In the genomic region with DNA sequence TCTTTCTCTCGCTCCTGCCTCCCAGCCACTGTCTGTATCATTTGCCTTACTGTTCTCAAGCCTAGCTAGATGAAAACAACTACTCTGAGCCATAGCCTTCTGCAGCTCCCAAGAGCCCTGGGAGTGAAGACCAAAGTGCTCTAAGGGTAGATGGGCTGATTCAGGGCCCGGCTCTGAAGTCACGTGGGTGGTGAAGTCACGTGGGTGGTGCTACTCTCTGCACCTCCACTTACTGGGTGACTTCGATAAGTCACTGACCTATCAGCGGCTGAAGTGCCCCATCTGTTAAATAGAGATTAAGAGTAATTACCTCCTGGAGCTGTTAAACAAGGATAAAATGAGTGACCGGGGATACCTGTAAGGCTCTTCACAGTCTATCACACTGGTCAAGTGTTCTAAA, we compare ENCODE assay signal across 12 mouse cellular contexts. TPM values are rescaled to one million over a fixed set of nuclear protein-coding genes. Genes with fewer than 3 reads are reported as not detected.
DNase-seq lines count a peak whose midpoint lies in the region; ATAC-seq and TF ChIP-seq lines count a peak whose summit lies in the region.
"Had no signal": no experiment of that assay in that cellular context is flagged by ENCODE, and none has a peak within 500 bp of the region (broad histone marks: within the 10 kb centered on the region; RNA-seq: fewer than 3 reads in every experiment).

No protein-coding gene starts in this region.

- no peak for TF ChIP-seq POLR2A in kidney, adult 2 months (IDR thresholded peaks at IDR 0.05; ENCODE audit: low read depth, low read length)

- no peaks in the 10 kb centered on the region; the same call in 1 of the 2 replicates for H3K4me1 ChIP-seq in kidney, adult 2 months (ENCODE audit: control insufficient read depth, insufficient read depth, low read length)
- H3K4me1 ChIP-seq in erythroblast, embryonic 14.5 days (ENCODE audit: control insufficient read depth): peaks cover 90% of the 10 kb centered on the region
- peaks cover 59% of the 10 kb centered on the region for H3K4me1 ChIP-seq in liver, postnatal 0 days (ENCODE audit: insufficient read depth)
- H3K4me1 ChIP-seq in forebrain, embryonic 11.5 days (replicated peaks; ENCODE audit: control insufficient read depth, insufficient read depth, low read length): no peaks in the 10 kb centered on the region

- H3K9ac ChIP-seq in liver, postnatal 0 days (replicated peaks): peak overlapping the region; percentile 54
- no peak overlapping the region for H3K9ac ChIP-seq in forebrain, embryonic 11.5 days (ENCODE audit: low read length)
- H3K9ac ChIP-seq: forebrain, embryonic 12.5 days; neural tube, embryonic 13.5 days had no signal

- no peak overlapping the region for H3K4me3 ChIP-seq in kidney, adult 2 months (ENCODE audit: insufficient read depth, low read depth, low read length)
- peak overlapping the region; percentile 62 for H3K4me3 ChIP-seq in erythroblast, embryonic 14.5 days (replicated peaks)
- H3K4me3 ChIP-seq in liver, postnatal 0 days (ENCODE audit: low read depth, low read length): peak overlapping the region; percentile 1
- no peak overlapping the region for H3K4me3 ChIP-seq in forebrain, embryonic 11.5 days (ENCODE audit: low read depth, low read length)
- H3K4me3 ChIP-seq: forebrain, embryonic 12.5 days; neural tube, embryonic 13.5 days had no signal

- no peaks in the 10 kb centered on the region for H3K9me3 ChIP-seq in erythroblast, embryonic 14.5 days (ENCODE audit: control insufficient read depth, low read length)
- no peaks in the 10 kb centered on the region for H3K9me3 ChIP-seq in liver, postnatal 0 days (ENCODE audit: low read length)
- H3K9me3 ChIP-seq in forebrain, embryonic 11.5 days (ENCODE audit: control insufficient read depth, low read length): no peaks in the 10 kb centered on the region
- H3K9me3 ChIP-seq: forebrain, embryonic 12.5 days; neural tube, embryonic 13.5 days had no signal

- 54% methylated on average over 7 of the region's 7 CpGs for WGBS in kidney, adult 2 months
- WGBS in liver, postnatal 0 days (ENCODE audit: insufficient replicate concordance): 28% methylated on average over 7 of the region's 7 CpGs
- WGBS in forebrain, embryonic 11.5 days: 79% methylated on average over 7 of the region's 7 CpGs

- peak; percentile 92 for ATAC-seq in liver, postnatal 0 days
- ATAC-seq in forebrain, embryonic 11.5 days (replicated peaks; ENCODE audit: low FRiP score): no peak

- no peak for TF ChIP-seq CTCF in kidney, adult 2 months (conservative IDR thresholded peaks at IDR 0.05; ENCODE audit: insufficient read depth, insufficient read length, low read depth, low read length)
- TF ChIP-seq CTCF in liver, postnatal 0 days (IDR thresholded peaks at IDR 0.05; ENCODE audit: low read depth): no peak

- H3K27ac ChIP-seq in kidney, adult 2 months (ENCODE audit: insufficient read depth, low read depth, low read length): no peak overlapping the region
- H3K27ac ChIP-seq in liver, postnatal 0 days (ENCODE audit: low read depth): peak overlapping the region; percentile 84
- H3K27ac ChIP-seq in forebrain, embryonic 11.5 days (ENCODE audit: low read depth, low read length): no peak overlapping the region
- H3K27ac ChIP-seq: neural tube, embryonic 13.5 days had no signal

- TF ChIP-seq EP300 in liver, postnatal 0 days (IDR thresholded peaks at IDR 0.05; ENCODE audit: low read depth): peak; percentile 98

- H3K27me3 ChIP-seq in kidney, adult 2 months (replicated peaks; ENCODE audit: control insufficient read depth, insufficient read depth, low read length): no peaks in the 10 kb centered on the region
- peaks cover 10% of the 10 kb centered on the region for H3K27me3 ChIP-seq in erythroblast, embryonic 14.5 days (ENCODE audit: control insufficient read depth)
- H3K27me3 ChIP-seq in liver, postnatal 0 days (ENCODE audit: insufficient read depth, low read length): peaks cover 5% of the 10 kb centered on the region; the same call in 1 of the 2 replicates
- peaks cover 9% of the 10 kb centered on the region; the same call in 1 of the 2 replicates for H3K27me3 ChIP-seq in forebrain, embryonic 11.5 days (ENCODE audit: control insufficient read depth, insufficient read depth, low read length)

- peak overlapping the region; percentile 53 for H3K4me2 ChIP-seq in liver, postnatal 0 days (ENCODE audit: low read depth, low read length)
- no peak overlapping the region for H3K4me2 ChIP-seq in forebrain, embryonic 11.5 days (ENCODE audit: low read depth, low read length, severe bottlenecking)
- H3K4me2 ChIP-seq: forebrain, embryonic 12.5 days; neural tube, embryonic 13.5 days had no signal

- DNase-seq in kidney, adult 2 months: peak; percentile 49
- DNase-seq in kidney, postnatal 14 days: no peak
- DNase-seq in MEL-GATA-1-ER (ENCODE audit: extremely low read depth, low read depth): peak; percentile 95
- peak; percentile 86 for DNase-seq in liver, postnatal 0 days
- no peak for DNase-seq in forebrain, embryonic 11.5 days (ENCODE audit: low spot score)
- DNase-seq in testis, postnatal 14 days (ENCODE audit: low spot score): no peak
- no peak for DNase-seq in layer of hippocampus, adult 8-10 months (ENCODE audit: low spot score in 2 of 2)
- DNase-seq: adrenal gland, postnatal 14 days; layer of hippocampus, adult 9-11 months had no signal

- no peaks in the 10 kb centered on the region for H3K36me3 ChIP-seq in kidney, adult 2 months (ENCODE audit: control insufficient read depth, insufficient read depth, low read length)
- H3K36me3 ChIP-seq in erythroblast, embryonic 14.5 days (ENCODE audit: control insufficient read depth): peaks cover 52% of the 10 kb centered on the region
- H3K36me3 ChIP-seq in liver, postnatal 0 days (replicated peaks; ENCODE audit: insufficient read depth, low read length): peaks cover 32% of the 10 kb centered on the region
- peaks cover 3% of the 10 kb centered on the region; the same call in 1 of the 2 replicates for H3K36me3 ChIP-seq in forebrain, embryonic 11.5 days (ENCODE audit: control insufficient read depth, insufficient read depth, low read length)

RNA-seq across cellular contexts. Expression of a gene that starts 4.5 kb away (rescaled TPM):
- polyA plus RNA-seq in kidney, adult 2 months (2012; rRNA removed): 7.9 and 9.3 TPM in 2 replicates
- 0.94 and 1.1 TPM in 2 replicates for polyA plus RNA-seq in erythroblast, embryonic 14.5 days (2012)
- 0.28 and 0.69 TPM in 2 replicates for polyA plus RNA-seq in liver, postnatal 0 days (2015; fragmentation: Nextera tagmentation; extraction: Ambion mirVana)
- 0.73 TPM in 2 replicates for polyA plus RNA-seq in forebrain, embryonic 11.5 days (2014; fragmentation: Nextera tagmentation; extraction: Ambion mirVana)
- not detected for total RNA-seq in layer of hippocampus, adult 8-10 months (2022)

RNA-seq across cellular contexts. Expression of a gene that starts 7.8 kb away (rescaled TPM):
- polyA plus RNA-seq in kidney, adult 2 months (2012; rRNA removed): 57.1 and 63.9 TPM in 2 replicates
- 3.6 and 4.4 TPM in 2 replicates for polyA plus RNA-seq in erythroblast, embryonic 14.5 days (2012)
- polyA plus RNA-seq in liver, postnatal 0 days (2015; fragmentation: Nextera tagmentation; extraction: Ambion mirVana): 20.8 and 23.1 TPM in 2 replicates
- polyA plus RNA-seq in forebrain, embryonic 11.5 days (2014; fragmentation: Nextera tagmentation; extraction: Ambion mirVana): 64.6 and 71.9 TPM in 2 replicates
- total RNA-seq in layer of hippocampus, adult 8-10 months (2022): 10 to 100 TPM; 17.1 to 21.8 (median 20.0) TPM

RNA-seq across cellular contexts. Expression of a gene that starts 15.7 kb away (rescaled TPM):
- polyA plus RNA-seq in kidney, adult 2 months (2012; rRNA removed): 513 and 551 TPM in 2 replicates
- polyA plus RNA-seq in erythroblast, embryonic 14.5 days (2012): 204 and 212 TPM in 2 replicates
- 412 and 418 TPM in 2 replicates for polyA plus RNA-seq in liver, postnatal 0 days (2015; fragmentation: Nextera tagmentation; extraction: Ambion mirVana)
- 250 and 283 TPM in 2 replicates for polyA plus RNA-seq in forebrain, embryonic 11.5 days (2014; fragmentation: Nextera tagmentation; extraction: Ambion mirVana)
- 100 to 1,000 TPM; 113 to 131 (median 121) TPM for total RNA-seq in layer of hippocampus, adult 8-10 months (2022)

RNA-seq across cellular contexts. Expression of a gene that starts 16.4 kb away (rescaled TPM):
- polyA plus RNA-seq in kidney, adult 2 months (2012; rRNA removed): 6.4 and 7.8 TPM in 2 replicates
- 0.13 and 0.16 TPM in 2 replicates for polyA plus RNA-seq in erythroblast, embryonic 14.5 days (2012)
- polyA plus RNA-seq in liver, postnatal 0 days (2015; fragmentation: Nextera tagmentation; extraction: Ambion mirVana): 0.60 and 0.75 TPM in 2 replicates
- 11.0 and 11.1 TPM in 2 replicates for polyA plus RNA-seq in forebrain, embryonic 11.5 days (2014; fragmentation: Nextera tagmentation; extraction: Ambion mirVana)
- 100 to 1,000 TPM; 189 to 200 (median 199) TPM for total RNA-seq in layer of hippocampus, adult 8-10 months (2022)

RNA-seq across cellular contexts. Expression of a gene that starts 23.8 kb away (rescaled TPM):
- polyA plus RNA-seq in kidney, adult 2 months (2012; rRNA removed): not detected in 2 replicates
- not detected in 2 replicates for polyA plus RNA-seq in erythroblast, embryonic 14.5 days (2012)
- polyA plus RNA-seq in liver, postnatal 0 days (2015; fragmentation: Nextera tagmentation; extraction: Ambion mirVana): not detected in 2 replicates
- 0.40 TPM in 1 of 2 replicates, not detected in the other for polyA plus RNA-seq in forebrain, embryonic 11.5 days (2014; fragmentation: Nextera tagmentation; extraction: Ambion mirVana)
- total RNA-seq in layer of hippocampus, adult 8-10 months (2022): not detected
- total RNA-seq: adrenal gland, postnatal 14 days had no signal
- polyA plus RNA-seq: forebrain, embryonic 12.5 days; neural tube, embryonic 13.5 days had no signal

Comparison
In these comparisons a context has a peak if more than half of its experiments do, and no peak if none do; other contexts are left out.
1. DNase-seq: peak in kidney, adult 2 months (single experiment), MEL-GATA-1-ER (single experiment) and liver, postnatal 0 days (single experiment); none in kidney, postnatal 14 days (single experiment), forebrain, embryonic 11.5 days (single experiment), testis, postnatal 14 days (single experiment) and layer of hippocampus, adult 8-10 months (0 of 2).
2. H3K4me3 ChIP-seq: peak in erythroblast, embryonic 14.5 days (single experiment) and liver, postnatal 0 days (single experiment); none in kidney, adult 2 months (single experiment) and forebrain, embryonic 11.5 days (single experiment).